Comparison of ENCODE assay signal across 15 mouse cellular contexts in the genomic region with DNA sequence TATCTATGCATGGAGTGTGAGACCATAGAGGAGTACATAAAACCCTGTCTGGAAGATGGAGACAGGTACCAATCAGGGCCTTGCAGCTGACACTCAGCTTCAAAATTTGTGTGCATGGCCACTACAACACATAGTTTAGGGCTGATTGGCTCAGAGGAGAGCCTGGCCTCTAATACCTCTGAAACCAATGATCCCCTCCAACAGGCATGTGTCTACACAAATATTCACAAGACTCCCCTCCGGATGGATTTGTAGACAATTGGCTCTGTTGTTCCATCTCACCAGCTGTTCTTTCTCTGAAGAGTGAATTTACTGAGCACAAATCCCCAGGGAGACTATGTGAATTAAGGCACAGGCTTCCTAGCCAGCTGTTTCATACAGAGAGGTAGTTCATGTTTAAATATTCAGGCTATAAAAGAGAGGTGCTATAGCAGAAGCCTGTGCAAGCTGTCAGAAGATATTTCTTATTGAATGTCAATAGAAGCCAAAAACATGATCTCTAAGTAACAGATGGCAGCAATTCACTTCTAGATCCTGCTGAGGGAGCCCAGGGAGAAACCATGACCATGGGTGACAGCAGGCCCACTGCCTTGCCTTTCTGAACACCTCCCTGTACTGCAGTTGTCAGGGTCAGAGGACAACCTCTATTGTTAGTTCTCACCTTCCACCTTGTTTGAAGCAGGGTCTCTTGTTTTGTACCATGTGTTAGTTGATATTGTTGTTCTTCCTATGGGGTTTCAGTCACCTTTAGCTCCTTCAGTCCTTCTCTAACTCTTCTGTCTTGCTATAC.
DNase-seq lines count a peak whose midpoint lies in the region; ATAC-seq and TF ChIP-seq lines count a peak whose summit lies in the region.
"Had no signal": no experiment of that assay in that cellular context is flagged by ENCODE, and none has a peak within 500 bp of the region (broad histone marks: within the 10 kb centered on the region; RNA-seq: fewer than 3 reads in every experiment).

No protein-coding gene starts in this region.

- no peak overlapping the region for H3K9ac ChIP-seq in heart, postnatal 0 days (replicated peaks; ENCODE audit: low read depth, low read length)
- H3K9ac ChIP-seq in heart, adult 2 months (ENCODE audit: low read depth, low read length), result no peak overlapping the region
- H3K9ac ChIP-seq in midbrain, embryonic 12.5 days (replicated peaks), result no peak overlapping the region
- H3K9ac ChIP-seq in limb, embryonic 12.5 days (replicated peaks), result no peak overlapping the region

- TF ChIP-seq EP300 in heart, postnatal 0 days (IDR thresholded peaks at IDR 0.05; ENCODE audit: low read depth), result no peak
- no peak for TF ChIP-seq EP300 in heart, adult 2 months (IDR thresholded peaks at IDR 0.05; ENCODE audit: insufficient read depth, low read depth, low read length)

- no peak overlapping the region for H3K4me2 ChIP-seq in heart, postnatal 0 days (ENCODE audit: low read depth, low read length)
- H3K4me2 ChIP-seq in midbrain, embryonic 12.5 days (replicated peaks), result no peak overlapping the region
- H3K4me2 ChIP-seq in limb, embryonic 12.5 days, result no peak overlapping the region

- no peak for TF ChIP-seq POLR2A in heart, adult 2 months (IDR thresholded peaks at IDR 0.05; ENCODE audit: insufficient read depth, low read depth, low read length)

- no peaks in the 10 kb centered on the region for H3K27me3 ChIP-seq in heart, postnatal 0 days (ENCODE audit: control insufficient read depth, insufficient read depth, low read length)
- no peaks in the 10 kb centered on the region for H3K27me3 ChIP-seq in heart, adult 2 months (ENCODE audit: control insufficient read depth, insufficient read depth, low read length)
- H3K27me3 ChIP-seq in midbrain, embryonic 12.5 days, result no peaks in the 10 kb centered on the region
- no peaks in the 10 kb centered on the region for H3K27me3 ChIP-seq in midbrain, embryonic 10.5 days (ENCODE audit: low read depth, poor library complexity, severe bottlenecking)
- no peaks in the 10 kb centered on the region for H3K27me3 ChIP-seq in limb, embryonic 12.5 days

- peak; percentile 15 for DNase-seq in heart, postnatal 0 days (ENCODE audit: low spot score)
- DNase-seq in heart, adult 2 months, result no peak
- DNase-seq in midbrain, embryonic 10.5 days (ENCODE audit: low spot score), result no peak
- DNase-seq in retina, postnatal 1 day, result peak; percentile 6
- DNase-seq in kidney, postnatal 25 days, result no peak
- DNase-seq: cerebellum, adult 2 months; heart, adult 11 months; kidney, adult 2 months; lung, adult 2 months had no signal

- no peak for TF ChIP-seq CTCF in heart, postnatal 0 days (IDR thresholded peaks at IDR 0.05; ENCODE audit: low read depth)
- TF ChIP-seq CTCF in heart, adult 2 months (IDR thresholded peaks at IDR 0.05), result no peak

- H3K79me2 ChIP-seq in heart, adult 2 months (replicated peaks; ENCODE audit: control insufficient read depth, insufficient read depth, low read length), result no peaks in the 10 kb centered on the region

- no peaks in the 10 kb centered on the region for H3K9me3 ChIP-seq in heart, postnatal 0 days (replicated peaks; ENCODE audit: control insufficient read depth, low read length)
- H3K9me3 ChIP-seq in midbrain, embryonic 12.5 days, result no peaks in the 10 kb centered on the region
- no peaks in the 10 kb centered on the region for H3K9me3 ChIP-seq in midbrain, embryonic 10.5 days (replicated peaks)
- no peaks in the 10 kb centered on the region for H3K9me3 ChIP-seq in limb, embryonic 12.5 days

- 0 out of 2 replicates have a peak, but pooled peaks have one; percentile 20 for ATAC-seq in heart, postnatal 0 days (ENCODE audit: insufficient read depth, low read depth)
- 0 out of 2 replicates have a peak, but pooled peaks have one; percentile 49 for ATAC-seq in midbrain, embryonic 12.5 days (ENCODE audit: low FRiP score, low read depth)
- 0 out of 2 replicates have a peak, but pooled peaks have one; percentile 71 for ATAC-seq in limb, embryonic 12.5 days (ENCODE audit: insufficient number of reproducible peaks, insufficient read depth, low FRiP score, low TSS enrichment, low read depth)
- ATAC-seq: hindbrain, embryonic 16.5 days had no signal

- intact Hi-C loops in heart, adult 2 months (cut with DNase I), result no loop called here

- no peak overlapping the region for H3K27ac ChIP-seq in heart, postnatal 0 days (ENCODE audit: low read depth)
- no peak overlapping the region for H3K27ac ChIP-seq in heart, adult 2 months
- no peak overlapping the region for H3K27ac ChIP-seq in midbrain, embryonic 12.5 days (replicated peaks)
- H3K27ac ChIP-seq in midbrain, embryonic 10.5 days (replicated peaks), result no peak overlapping the region
- no peak overlapping the region for H3K27ac ChIP-seq in limb, embryonic 12.5 days
- H3K27ac ChIP-seq: left cerebral cortex, adult 2 months; macrophage had no signal

- no peaks in the 10 kb centered on the region for H3K4me1 ChIP-seq in heart, postnatal 0 days (ENCODE audit: control insufficient read depth, insufficient read depth)
- no peaks in the 10 kb centered on the region for H3K4me1 ChIP-seq in heart, adult 2 months (ENCODE audit: control insufficient read depth, insufficient read depth, low read length)
- no peaks in the 10 kb centered on the region for H3K4me1 ChIP-seq in midbrain, embryonic 12.5 days
- no peaks in the 10 kb centered on the region for H3K4me1 ChIP-seq in midbrain, embryonic 10.5 days
- no peaks in the 10 kb centered on the region for H3K4me1 ChIP-seq in limb, embryonic 12.5 days (replicated peaks)

- H3K36me3 ChIP-seq in heart, postnatal 0 days (replicated peaks; ENCODE audit: control insufficient read depth, insufficient read depth, low read length), result no peaks in the 10 kb centered on the region
- no peaks in the 10 kb centered on the region for H3K36me3 ChIP-seq in heart, adult 2 months (ENCODE audit: control insufficient read depth, insufficient read depth, low read length)
- no peaks in the 10 kb centered on the region for H3K36me3 ChIP-seq in midbrain, embryonic 12.5 days
- no peaks in the 10 kb centered on the region for H3K36me3 ChIP-seq in midbrain, embryonic 10.5 days
- no peaks in the 10 kb centered on the region for H3K36me3 ChIP-seq in limb, embryonic 12.5 days

- 63% methylated on average over 1 of the region's 1 CpGs for WGBS in heart, postnatal 0 days
- WGBS in heart, adult 2 months, result 51% methylated on average over 1 of the region's 1 CpGs
- 45% methylated on average over 1 of the region's 1 CpGs for WGBS in midbrain, embryonic 12.5 days
- 66% methylated on average over 1 of the region's 1 CpGs for WGBS in midbrain, embryonic 10.5 days
- 69% methylated on average over 1 of the region's 1 CpGs for WGBS in limb, embryonic 12.5 days

- H3K4me3 ChIP-seq in heart, postnatal 0 days (ENCODE audit: low read depth, low read length), result no peak overlapping the region
- H3K4me3 ChIP-seq in heart, adult 2 months, result no peak overlapping the region
- H3K4me3 ChIP-seq in midbrain, embryonic 12.5 days, result no peak overlapping the region
- no peak overlapping the region for H3K4me3 ChIP-seq in midbrain, embryonic 10.5 days
- no peak overlapping the region for H3K4me3 ChIP-seq in limb, embryonic 12.5 days (replicated peaks)
- H3K4me3 ChIP-seq: left cerebral cortex, adult 2 months; myocyte had no signal

Comparison
In these comparisons a context has a peak if more than half of its experiments do, and no peak if none do; other contexts are left out.
1. DNase-seq: peak in heart, postnatal 0 days (single experiment) and retina, postnatal 1 day (single experiment); none in heart, adult 2 months (0 of 2), midbrain, embryonic 10.5 days (single experiment) and kidney, postnatal 25 days (0 of 2).
2. ATAC-seq: peak in every context shown above with its lines; median percentile 71 in limb, embryonic 12.5 days; 49 in midbrain, embryonic 12.5 days; 20 in heart, postnatal 0 days.